Mouse (Mus musculus): Measurements from ENCODE around the gene Atf5.

Gene Atf5

DNA sequence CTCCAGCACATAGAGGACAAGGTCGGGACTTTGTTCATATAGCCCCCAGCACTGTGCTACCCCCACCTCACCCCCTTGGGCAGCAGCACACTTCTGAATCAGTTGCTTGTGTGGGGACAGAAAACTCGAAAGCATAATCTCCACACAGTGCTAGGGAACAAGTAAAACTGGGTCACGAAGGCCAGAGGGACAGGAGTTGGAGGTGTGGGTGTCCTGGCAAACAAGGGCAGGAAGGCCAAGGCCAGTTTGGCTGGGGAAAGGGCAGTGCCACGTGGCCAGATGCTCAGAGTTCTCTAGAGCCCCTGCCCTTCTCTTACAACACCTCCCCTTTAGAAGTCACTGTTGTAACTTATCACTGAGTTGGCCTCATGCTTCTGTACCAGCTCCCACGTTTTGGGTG is 3.4 kb upstream of the Atf5 start:
- no peak for DNase-seq (ENCODE audit: low spot score)

DNA sequence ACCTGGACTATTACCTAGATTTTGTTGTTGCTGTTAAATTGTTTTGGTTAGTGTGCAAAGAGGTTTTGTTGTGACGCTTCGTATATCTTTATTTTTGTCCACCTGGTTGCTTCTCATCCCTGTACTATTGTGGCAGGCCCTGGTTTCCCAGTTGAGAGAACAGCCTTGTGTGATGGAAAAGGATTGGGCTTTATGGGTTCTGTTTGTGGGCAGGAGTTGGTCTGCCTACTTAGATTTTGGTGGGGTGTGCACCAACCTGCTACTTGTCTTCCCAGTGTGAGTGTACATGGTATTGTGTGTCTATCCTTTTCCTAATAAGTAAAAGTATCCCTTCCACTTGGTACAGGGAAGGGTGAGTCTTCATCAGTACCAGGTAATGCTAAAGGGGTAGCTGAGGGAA is 2.9 kb upstream of the Atf5 start:
- DNase-seq (ENCODE audit: low spot score), result no peak

DNA sequence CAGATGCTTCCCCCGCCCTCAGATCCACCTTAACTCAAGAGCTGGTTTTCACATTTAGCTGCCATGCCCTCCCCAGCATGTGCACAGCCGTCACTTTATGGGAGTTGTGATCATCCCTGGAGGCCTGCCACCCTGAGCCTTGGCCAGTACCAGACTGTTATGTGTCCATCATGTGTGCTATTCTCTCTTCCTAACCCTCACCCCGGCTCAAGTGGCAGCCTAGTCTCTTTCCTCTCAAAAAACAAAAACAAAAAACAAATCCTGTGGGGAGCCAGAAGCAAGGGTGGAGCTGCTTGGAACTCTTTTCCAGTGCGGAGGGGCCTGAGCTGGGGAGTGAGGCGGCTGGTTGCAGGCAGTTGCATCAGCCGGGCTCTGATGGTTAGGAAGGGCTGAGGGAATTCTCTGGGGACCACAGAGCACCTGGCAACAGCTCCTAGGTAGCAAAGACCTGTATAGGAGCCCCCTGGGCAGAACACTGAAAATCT is 2.3 kb upstream of the Atf5 start:
- DNase-seq (ENCODE audit: low spot score), result peak; percentile 44

DNA sequence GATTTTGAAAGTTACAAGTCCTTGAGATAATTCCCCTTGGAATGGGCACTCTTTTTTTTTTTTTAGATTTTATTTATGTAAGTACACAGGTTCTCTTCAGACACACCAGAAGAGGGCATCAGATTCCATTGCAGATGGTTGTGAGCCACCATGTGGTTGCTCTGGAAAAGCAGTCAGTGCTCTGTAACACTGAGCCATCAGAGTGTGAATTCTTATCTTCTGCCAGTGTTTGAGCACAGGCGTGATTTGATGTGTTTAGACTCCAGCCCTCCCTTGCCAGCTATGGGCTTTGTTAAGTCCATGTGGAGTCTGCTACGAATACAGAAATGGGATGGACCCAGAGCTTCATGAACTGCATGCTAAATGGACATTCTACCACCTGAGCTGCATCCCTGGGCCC is 1.7 kb upstream of the Atf5 start:
- no peak for DNase-seq (ENCODE audit: low spot score)

DNA sequence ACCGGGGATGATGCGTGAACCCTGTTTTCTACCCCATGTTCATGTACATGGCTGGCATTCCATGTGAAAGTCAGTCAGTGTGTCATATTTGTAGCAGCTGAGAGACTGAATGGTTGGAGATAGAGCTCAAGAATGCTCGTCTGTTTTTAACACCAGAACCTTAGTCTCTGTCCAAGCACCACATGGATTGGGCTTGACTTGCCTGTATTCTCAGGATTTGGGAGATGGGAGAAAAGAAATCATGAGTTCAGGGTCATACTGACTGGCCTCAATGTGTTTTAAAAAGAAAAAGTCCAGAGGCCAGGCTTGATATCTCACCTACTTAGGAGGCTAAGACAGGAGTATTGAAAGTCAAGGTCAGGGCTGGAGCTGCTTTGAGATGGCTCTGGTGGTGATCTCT is 983 bp upstream of the Atf5 start:
- DNase-seq (ENCODE audit: low spot score), result no peak

DNA sequence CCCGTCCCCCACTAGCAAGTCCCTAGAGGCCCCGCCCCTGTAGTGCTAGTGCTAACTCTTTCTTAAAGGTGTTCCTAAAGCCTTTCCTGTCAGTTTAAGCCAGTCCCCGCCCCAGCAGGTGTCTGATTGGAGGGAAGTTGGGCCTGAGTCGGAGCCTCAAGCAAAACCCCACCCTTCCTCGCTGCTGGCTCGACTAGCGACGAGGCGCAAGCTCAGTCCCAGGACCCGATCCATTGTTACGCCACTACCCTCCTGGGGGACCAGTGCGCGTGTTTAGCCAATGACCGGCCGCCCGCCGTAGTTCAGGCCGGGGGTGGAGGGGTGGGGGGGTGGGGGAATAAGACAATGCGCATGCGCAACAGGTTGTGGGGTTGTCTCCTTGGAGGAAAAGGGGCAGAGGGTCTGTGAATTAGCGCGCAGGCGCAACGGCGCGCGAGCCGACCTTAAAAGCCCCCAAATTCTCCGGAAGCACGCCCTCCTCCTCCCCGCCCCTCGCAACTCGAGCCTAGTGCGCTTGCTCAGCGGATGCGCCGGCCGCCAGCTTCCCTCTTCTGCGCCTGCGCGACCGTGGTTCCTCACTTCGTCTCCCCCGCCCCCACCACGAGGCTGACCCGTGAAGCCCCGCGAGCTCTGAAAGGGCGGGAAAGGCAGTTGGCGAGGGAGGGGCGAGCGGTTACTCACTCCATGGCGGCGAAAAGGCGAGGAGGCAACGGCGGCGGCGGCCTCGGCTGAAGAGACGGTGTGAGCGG is 563 bp downstream of the Atf5 start, which contains the start of the genes Nup62 and Il4i1:
TSS of gene Nup62 (plus strand) at position 368 of the 749 bp plus-strand sequence.
TSS of gene Il4i1 (plus strand) at position 667 of the 749 bp plus-strand sequence.
- DNase-seq (ENCODE audit: low spot score), result peak; percentile 98

DNA sequence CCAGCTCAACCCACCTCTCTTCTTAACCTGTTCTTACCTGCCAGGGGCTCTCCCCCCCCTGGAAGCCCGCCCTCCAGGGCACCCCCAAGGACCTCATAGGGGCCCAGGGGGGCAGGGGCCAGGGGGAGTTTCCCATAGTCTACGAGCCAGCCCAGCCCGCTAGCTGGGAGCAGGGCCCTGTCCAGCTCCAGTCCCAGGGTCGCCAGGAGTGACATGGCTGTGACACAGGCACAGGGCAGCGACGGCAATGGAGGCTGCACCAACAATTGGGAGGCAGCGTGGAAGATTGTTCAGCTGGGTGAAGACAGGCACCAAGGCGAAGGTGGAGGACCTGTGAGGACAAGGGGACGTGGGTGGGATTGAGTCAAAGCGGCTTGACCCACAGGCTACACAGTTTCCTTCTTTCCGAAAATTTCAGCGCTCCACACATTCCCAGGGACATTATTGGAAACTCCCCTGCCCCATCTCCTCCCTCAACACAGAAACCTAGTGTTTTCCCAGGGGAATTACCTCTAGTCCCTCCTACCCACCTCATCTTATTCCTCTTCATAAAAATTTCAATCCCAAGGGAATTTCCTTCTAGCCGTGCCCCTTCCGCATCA is 1.4 kb downstream of the Atf5 start:
- DNase-seq (ENCODE audit: low spot score), result no peak

DNA sequence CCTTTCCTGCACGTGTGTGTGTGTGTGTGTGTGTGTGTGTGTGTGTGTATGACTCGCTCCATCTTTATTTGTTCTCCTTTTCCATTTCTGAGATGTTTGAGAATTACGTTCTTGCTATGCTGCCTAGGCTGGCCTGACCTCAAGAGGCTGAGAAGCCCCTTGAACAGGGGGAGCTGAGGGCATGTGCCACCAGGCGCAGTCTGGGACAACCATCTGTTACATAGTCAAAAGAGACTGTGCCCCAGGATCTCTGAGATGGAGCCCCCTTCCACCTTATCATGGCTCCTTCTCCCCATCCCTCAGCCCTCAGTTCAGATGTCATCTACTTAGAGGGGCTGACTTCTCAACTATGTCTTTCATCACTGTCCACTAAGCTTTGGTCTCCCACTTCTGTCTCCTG is 2.0 kb downstream of the Atf5 start:
- no peak for DNase-seq (ENCODE audit: low spot score)

DNA sequence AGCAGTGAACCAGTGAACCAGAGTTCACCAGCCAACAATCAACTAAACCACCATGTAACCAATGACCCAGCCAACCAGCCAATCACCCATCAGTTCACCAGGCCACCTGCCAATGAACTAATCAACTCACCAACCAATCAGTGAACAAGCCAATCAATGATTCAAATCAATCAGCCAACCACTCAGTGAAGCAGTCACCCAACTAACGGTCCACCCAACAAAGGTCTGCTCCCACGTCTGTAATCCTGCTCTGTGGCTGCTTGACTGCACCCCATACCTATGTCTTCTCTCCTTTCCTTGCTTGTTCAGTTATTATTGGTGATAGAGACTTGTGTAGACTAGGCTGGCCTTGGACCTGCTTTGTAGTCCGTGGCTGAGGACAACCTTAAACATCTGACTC is 2.5 kb downstream of the Atf5 start:
- no peak for DNase-seq (ENCODE audit: low spot score)

DNA sequence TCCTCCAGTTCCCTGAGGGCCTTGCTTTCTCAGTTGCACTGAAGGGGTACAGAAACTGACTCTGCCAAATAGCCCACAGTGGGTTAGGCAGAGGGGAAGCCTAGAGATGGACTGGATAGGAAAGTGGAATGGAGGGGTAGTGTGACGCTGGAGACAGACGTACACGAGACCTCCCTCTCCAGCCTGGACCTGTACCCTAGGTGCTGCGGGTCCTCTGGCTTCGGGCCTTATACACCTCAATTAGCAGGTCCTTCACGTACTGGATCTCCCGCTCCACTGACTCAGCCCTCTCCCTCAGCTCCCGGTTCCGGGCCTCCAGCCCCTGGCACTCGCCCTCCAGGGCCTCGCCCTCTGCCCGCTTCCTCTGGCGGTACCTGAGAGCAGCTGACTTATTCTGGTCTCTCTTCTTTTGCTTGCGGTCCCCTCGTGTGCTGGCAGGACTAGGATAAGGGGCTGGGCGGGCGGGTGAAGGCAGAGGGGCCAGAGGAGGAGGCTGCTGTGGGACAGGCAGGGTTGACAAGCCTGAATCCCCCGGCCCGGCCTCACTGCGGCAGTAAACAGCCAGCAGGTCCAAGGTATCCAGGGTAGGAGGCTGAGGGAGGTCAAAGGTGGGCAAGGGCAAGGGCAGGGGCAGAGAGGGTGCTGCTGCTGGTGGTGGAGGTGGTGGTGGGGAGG is 3.7 kb downstream of the Atf5 start:
- DNase-seq (ENCODE audit: low spot score), result no peak

DNA sequence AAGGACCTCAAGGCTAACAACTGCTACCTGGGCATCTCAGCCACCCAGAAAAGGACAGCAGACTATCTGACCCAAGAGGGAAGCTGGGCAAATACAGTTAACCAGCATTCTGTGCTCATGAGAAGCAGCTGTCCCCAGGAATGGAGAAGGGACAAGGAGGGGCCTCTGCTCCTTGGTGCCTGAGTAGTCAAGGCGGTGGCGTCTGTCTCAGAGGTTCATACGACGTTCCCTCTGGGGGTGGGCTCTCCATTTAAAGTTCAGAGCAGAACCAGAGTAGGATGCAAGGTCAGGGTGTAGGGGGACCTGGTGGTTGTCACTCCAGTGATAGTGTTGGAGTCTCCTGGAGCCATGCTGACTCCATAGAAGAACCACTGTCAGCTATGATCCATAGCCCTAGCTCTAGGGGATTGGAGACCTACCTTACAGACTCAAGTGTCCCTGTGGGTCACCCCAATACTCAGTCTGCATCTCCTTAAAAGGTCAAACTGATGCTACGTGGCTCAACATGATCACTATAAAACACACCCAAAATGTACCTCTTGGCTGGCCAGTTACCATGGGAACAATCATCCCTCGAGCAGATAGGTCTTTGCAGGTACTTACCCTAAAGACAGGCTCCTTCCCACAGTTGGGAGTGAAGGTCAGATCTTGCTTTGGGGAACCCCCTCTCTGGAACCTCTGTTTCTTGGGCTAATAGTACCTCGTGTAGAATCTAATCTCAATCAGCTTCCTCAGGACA is 5.5 kb downstream of the Atf5 start:
- DNase-seq (ENCODE audit: low spot score), result no peak

DNA sequence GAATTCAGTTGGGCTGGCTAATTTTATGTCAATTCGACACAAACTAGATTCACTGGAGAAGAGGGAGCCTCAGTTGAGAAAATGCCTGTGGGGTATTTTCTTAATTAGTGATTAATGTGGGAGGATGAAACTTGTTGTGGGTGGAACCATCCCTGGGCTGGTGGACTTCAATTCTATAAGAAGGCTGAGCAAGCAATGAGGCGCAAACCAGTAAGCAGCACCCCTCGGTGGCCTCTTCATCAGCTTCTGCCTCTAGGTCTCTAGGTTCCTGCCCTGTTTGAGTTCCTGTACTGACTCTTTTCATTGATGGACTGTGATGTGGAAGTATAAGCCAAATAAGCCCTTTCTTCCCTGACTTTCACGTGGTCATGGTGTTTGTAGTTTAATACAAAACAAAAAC is 6.1 kb downstream of the Atf5 start:
- no peak for DNase-seq (ENCODE audit: low spot score)

DNA sequence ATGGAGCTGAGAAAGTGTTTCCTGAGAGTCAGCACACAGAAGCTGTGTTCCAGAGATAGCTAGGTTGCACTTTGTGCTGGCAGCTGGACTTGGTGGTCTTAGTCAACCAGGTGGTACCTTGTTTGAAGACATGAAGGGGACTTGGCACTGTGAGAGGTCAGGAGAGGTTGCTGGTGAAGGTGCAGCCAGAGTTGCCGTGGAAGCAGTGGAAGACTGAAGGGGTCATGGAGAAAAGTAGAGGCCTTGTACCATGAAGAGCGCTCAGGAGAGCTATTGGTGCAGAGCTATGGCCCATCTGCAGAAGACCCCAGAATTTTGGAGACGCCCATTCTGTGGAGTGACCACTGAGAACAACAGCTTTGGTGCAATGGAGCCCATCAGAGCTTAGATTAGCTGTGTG is 7.0 kb downstream of the Atf5 start:
- no peak for DNase-seq (ENCODE audit: low spot score)

DNA sequence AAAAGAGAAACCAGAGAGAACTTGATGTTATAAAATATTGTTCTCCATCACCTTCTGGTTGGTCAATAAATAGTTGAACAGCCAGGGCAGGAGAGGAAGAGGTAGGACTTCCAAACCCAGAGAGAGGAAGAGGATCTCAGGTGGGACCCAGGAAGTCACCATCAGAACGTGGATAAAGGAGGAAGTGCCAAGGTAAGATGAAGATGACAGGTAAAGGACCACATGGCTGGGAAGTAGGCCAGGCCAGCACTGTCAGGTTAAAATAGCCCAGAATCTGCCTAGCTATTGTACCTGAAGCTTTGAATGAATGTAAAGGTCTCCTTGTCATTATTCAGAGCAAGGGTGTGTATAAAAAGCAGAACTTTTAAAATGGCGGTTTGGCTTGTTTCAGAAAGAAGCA is 7.5 kb downstream of the Atf5 start:
- no peak for DNase-seq (ENCODE audit: low spot score)

DNA sequence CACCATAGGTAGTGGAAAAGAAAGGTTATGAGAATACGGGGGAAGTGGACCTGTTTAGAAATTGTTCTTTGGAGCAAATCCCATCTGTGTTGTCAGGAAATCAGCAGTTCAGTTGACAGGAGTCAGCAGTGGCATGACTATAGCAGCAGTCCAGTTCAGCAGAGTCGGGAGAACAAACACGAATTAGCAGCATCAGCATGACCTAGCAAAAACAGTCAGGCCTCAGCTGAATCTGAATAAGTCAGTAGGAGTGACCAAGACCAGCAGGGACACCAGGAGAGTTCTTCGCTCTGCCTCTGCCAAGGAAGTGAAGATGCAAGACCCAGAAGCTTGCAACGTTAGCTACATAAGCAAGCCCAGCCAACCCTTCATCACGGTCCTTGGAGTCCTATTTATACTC is 23.7 kb downstream of the Atf5 start:
- no peak for DNase-seq (ENCODE audit: low spot score)

DNA sequence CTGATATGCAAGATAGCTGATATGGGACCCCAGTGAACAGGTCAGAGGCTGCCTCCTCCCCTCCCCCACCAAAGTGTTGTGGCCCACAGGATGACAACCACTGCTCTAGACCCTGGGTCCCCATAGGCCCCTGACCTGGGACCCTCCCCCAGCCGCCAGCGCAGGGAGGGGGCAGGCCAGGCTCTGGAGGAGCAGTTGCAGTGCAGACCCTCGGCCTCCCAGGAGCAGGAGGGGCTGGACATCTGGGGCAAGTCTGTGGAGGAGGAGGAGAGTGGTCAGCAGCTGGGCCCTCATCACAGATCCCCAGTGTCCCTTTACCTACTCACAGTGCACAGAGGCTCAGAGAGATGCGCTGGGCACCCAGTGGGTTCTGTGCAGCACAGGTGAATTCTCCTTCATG is 26.4 kb downstream of the Atf5 start:
- no peak for DNase-seq (ENCODE audit: low spot score)

DNA sequence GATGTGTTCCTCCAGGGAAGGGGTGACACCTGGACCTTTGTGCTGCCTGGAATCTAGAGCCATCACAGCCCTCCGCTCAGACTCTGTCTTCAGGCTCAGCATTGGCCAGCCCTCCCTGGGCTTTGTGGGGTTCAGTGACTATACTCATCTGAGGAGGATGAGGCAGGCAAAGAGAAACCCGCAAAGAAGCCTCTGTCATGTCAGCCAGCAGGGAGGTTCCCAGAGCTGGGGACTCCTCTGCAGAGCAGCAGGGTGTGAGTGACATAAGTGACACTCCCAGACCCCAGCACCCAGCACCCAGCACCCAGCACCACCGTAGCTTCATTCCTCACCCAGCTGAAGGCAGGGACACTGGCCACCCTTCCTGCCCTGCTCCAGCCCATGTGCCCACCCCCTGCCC is 26.9 kb downstream of the Atf5 start:
- DNase-seq (ENCODE audit: low spot score), result no peak

DNA sequence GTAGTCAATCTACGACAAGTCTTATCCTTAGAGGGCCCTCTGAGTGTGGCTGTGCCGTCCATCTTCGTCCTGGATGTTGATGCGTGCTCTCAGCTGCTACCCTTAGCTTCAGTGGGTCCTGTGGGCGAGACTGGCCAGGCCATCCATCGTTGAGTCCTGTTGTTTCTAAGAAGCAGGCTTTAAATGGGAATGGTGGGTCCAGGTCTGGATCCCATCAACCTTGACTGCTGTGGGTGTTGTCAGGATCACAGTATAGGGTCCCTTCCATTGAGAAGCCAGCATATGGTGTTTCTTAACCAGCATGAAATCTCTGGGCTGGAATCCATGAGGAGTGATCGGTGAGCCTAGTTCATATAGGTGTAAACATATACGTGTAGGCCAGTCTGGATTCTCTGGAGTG is 36.4 kb downstream of the Atf5 start:
- DNase-seq (ENCODE audit: low spot score), result no peak

DNA sequence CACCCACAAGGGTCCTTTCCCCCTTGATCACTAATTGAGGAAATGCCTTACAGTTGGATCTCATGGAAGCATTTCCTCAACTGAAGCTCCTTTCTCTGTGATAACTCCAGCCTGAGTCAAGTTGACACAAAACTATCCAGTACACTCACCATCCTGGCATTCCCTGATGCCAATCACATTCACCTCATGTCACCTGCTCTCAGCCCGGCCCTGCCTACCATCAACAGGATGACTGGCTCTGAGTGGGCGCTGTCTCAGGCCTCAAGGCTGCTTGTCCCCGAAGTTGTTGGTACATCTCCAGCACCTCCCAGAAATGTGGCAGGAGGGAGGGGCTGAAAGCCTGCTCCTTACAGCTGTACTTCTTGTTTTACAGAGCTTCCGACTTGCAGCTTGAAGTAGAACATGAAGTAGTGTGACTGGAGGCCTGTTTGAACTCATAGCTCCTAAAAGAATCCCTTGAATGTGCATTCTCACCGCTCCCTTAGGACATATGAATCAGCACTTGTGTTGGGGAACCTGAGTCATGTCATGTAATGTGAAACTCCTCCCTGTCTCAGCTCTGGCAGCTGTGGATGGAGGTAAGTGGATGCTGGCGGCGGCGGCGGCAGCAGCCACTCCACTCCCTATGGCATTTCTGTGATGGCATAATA is 39.5 kb downstream of the Atf5 start:
- DNase-seq (ENCODE audit: low spot score), result no peak

DNA sequence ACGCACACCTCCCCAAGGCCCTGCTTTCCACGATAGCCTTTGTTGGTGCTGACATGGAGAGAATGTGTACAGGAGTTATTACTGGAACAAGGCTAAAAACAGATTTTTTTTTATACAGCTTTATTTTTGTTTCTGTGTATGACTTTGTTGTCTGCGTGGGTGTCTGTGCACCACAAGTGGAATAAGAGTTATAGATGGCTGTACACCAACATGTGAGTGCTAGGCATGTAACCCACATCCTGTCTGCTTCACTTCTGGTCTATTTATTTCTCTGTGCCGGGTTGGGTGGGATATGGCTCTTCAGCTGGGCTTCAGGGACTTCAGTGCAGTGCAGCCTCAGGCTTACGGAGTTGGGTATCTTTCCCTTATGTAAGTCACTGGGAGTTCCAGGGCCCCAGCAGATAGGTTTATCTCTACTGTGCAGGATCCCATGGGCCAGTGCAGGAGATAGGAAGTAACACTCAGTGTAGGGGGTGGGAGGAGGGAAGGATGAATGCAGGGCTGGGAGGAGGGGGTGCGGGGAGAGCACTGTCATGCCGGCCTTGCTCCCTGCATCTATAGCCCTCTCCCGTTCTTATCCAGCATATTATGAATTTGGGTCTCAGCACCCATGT is 43.8 kb downstream of the Atf5 start:
- DNase-seq (ENCODE audit: low spot score), result no peak

DNA sequence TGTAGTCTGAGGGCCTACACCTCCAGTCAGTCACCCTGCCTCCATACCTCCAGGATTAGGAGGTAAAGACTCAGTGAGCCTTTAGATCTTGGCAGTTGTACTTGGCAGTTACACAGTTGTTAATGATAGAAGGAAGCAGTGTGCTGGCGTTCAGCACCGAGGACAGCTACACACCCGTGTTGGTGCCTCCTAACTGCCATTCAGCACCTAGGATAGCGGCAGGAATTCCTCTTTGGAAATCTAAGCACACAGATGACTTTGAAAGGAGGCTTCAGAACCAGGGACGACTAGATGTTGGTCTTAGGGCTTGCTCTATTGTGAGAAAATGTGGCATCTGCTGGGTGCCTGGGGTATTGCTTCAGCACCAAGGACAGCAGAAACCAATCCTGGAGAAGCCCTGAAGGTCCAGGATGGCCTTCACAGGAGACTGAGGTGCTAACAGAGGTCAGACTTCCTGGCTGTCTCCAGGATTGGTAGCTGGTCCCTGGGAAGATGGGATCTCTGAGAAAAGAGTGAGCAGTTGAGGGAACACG is 46.3 kb downstream of the Atf5 start:
- DNase-seq (ENCODE audit: low spot score), result peak; percentile 48

All from ovary, postnatal 10 days (tissue).